8 mouse cellular contexts compared by ENCODE assay signal in genomic region chr17:13656065-13656464, GRCm38 (mm10).
DNase-seq lines count a peak whose midpoint lies in the region; ATAC-seq and TF ChIP-seq lines count a peak whose summit lies in the region.

No protein-coding gene starts in this region.

- no peaks in the 10 kb centered on the region for H3K27me3 ChIP-seq in lung, embryonic 15.5 days
- no peaks in the 10 kb centered on the region for H3K27me3 ChIP-seq in liver, embryonic 11.5 days (replicated peaks; ENCODE audit: control insufficient read depth, insufficient read depth, low read length)
- no peaks in the 10 kb centered on the region for H3K27me3 ChIP-seq in stomach, postnatal 0 days (ENCODE audit: control insufficient read depth, insufficient read depth, low read length)

- no peak for TF ChIP-seq EP300 in stomach, postnatal 0 days (optimal IDR thresholded peaks at IDR 0.05)

- no peak overlapping the region for H3K9ac ChIP-seq in lung, embryonic 15.5 days
- no peak overlapping the region for H3K9ac ChIP-seq in liver, embryonic 11.5 days (ENCODE audit: low read depth, low read length)
- H3K9ac ChIP-seq in stomach, postnatal 0 days (ENCODE audit: low read length) = no peak overlapping the region

- no peak overlapping the region for H3K4me3 ChIP-seq in lung, embryonic 15.5 days
- H3K4me3 ChIP-seq in liver, embryonic 11.5 days (ENCODE audit: low read depth, low read length) = no peak overlapping the region
- no peak overlapping the region for H3K4me3 ChIP-seq in stomach, postnatal 0 days (ENCODE audit: low read depth, low read length)

- no peaks in the 10 kb centered on the region for H3K36me3 ChIP-seq in lung, embryonic 15.5 days
- H3K36me3 ChIP-seq in liver, embryonic 11.5 days (ENCODE audit: control insufficient read depth, insufficient read depth, low read length) = no peaks in the 10 kb centered on the region
- H3K36me3 ChIP-seq in stomach, postnatal 0 days (ENCODE audit: control insufficient read depth, insufficient read depth, low read length) = no peaks in the 10 kb centered on the region

- no peaks in the 10 kb centered on the region for H3K9me3 ChIP-seq in lung, embryonic 15.5 days
- H3K9me3 ChIP-seq in liver, embryonic 11.5 days (ENCODE audit: control insufficient read depth, low read length) = no peaks in the 10 kb centered on the region
- H3K9me3 ChIP-seq in stomach, postnatal 0 days (ENCODE audit: control insufficient read depth, low read length) = no peaks in the 10 kb centered on the region

- 13% methylated on average over 3 of the region's 3 CpGs for WGBS in lung, embryonic 15.5 days
- WGBS in liver, embryonic 11.5 days = 23% methylated on average over 3 of the region's 3 CpGs
- 5% methylated on average over 3 of the region's 3 CpGs for WGBS in stomach, postnatal 0 days

- DNase-seq in cerebellum, adult 9-10 months = peak; percentile 47
- no peak for DNase-seq in cerebellum, adult 11 months
- no peak for DNase-seq in lung, postnatal 25 days (ENCODE audit: low spot score)
- DNase-seq in liver, embryonic 11.5 days (ENCODE audit: low spot score) = no peak
- DNase-seq in stomach, postnatal 0 days (ENCODE audit: low spot score) = no peak
- DNase-seq in embryo, embryonic 9.5 days (ENCODE audit: extremely low spot score) = no peak
- DNase-seq in right cerebral cortex, postnatal 25 days = no peak

- peak overlapping the region; percentile 43 for H3K4me2 ChIP-seq in lung, embryonic 15.5 days
- peak overlapping the region; percentile 28; the same call in 1 of the 2 replicates for H3K4me2 ChIP-seq in liver, embryonic 11.5 days
- peak overlapping the region; percentile 32; the same call in 1 of the 2 replicates for H3K4me2 ChIP-seq in stomach, postnatal 0 days (replicated peaks; ENCODE audit: low read depth)

- TF ChIP-seq CTCF in stomach, postnatal 0 days (IDR thresholded peaks at IDR 0.05; ENCODE audit: low read depth) = no peak

- ATAC-seq in lung, embryonic 15.5 days (ENCODE audit: borderline replicate concordance, extremely low read depth, low FRiP score, low TSS enrichment) = no peak
- ATAC-seq in liver, embryonic 11.5 days (replicated peaks; ENCODE audit: low FRiP score) = peak; percentile 38; the same call in 1 of the 2 replicates
- no peak for ATAC-seq in stomach, postnatal 0 days (ENCODE audit: low FRiP score, low TSS enrichment)

- H3K27ac ChIP-seq in lung, embryonic 15.5 days = peak overlapping the region; percentile 55; the same call in 1 of the 2 replicates
- no peak overlapping the region for H3K27ac ChIP-seq in liver, embryonic 11.5 days (ENCODE audit: low read depth, low read length)
- H3K27ac ChIP-seq in stomach, postnatal 0 days (replicated peaks) = no peak overlapping the region

- H3K4me1 ChIP-seq in lung, embryonic 15.5 days = peaks cover 36% of the 10 kb centered on the region
- 0 out of 2 replicates have a peak, but pooled peaks cover 3% of the 10 kb centered on the region for H3K4me1 ChIP-seq in liver, embryonic 11.5 days (replicated peaks; ENCODE audit: control insufficient read depth, insufficient read depth, low read length)
- H3K4me1 ChIP-seq in stomach, postnatal 0 days (replicated peaks; ENCODE audit: control insufficient read depth, insufficient read depth) = no peaks in the 10 kb centered on the region
